Mouse (Mus musculus) intestine, postnatal 0 days (tissue): ENCODE results near the gene Rln1. TPM values are rescaled to one million over a fixed set of nuclear protein-coding genes. Genes with fewer than 3 reads are reported as not detected.

ENCODE experiments used
- ATAC-seq: fragments of 200-750 bp; cut with Nextera tagmentation; 2 replicates; pipeline ENCODE4 v1.8.0; 2017; ENCODE audit warnings: mild to moderate bottlenecking, moderate TSS enrichment, moderate library complexity
- H3K27ac ChIP-seq: fragments of 300-500 bp; sonication (generic); 2 replicates; pipeline ENCODE4 v1.5.1; 2014; ENCODE audit warnings: mild to moderate bottlenecking, low read depth, low read length, moderate library complexity
- H3K27me3 ChIP-seq: fragments of 300-500 bp; sonication (generic); replicated peaks from 2 replicates; pipeline ENCODE4 v1.6.1; 2014; ENCODE audit warnings: low read length, mixed read lengths; ENCODE audit not compliant: control insufficient read depth, insufficient read depth
- H3K36me3 ChIP-seq: fragments of 300-500 bp; sonication (generic); 2 replicates; pipeline ENCODE4 v1.6.1; 2014; ENCODE audit warnings: mild to moderate bottlenecking, moderate library complexity; ENCODE audit not compliant: control insufficient read depth, insufficient read depth
- H3K4me1 ChIP-seq: fragments of 300-500 bp; sonication (generic); replicated peaks from 2 replicates; pipeline ENCODE4 v1.6.1; 2014; ENCODE audit warnings: antibody characterized with exemption, low read length, mixed read lengths; ENCODE audit not compliant: control insufficient read depth, insufficient read depth
- H3K4me2 ChIP-seq: fragments of 300-500 bp; sonication (generic); replicated peaks from 2 replicates; pipeline ENCODE4 v1.6.1; 2014; ENCODE audit warnings: low read depth, mild to moderate bottlenecking, moderate library complexity
- H3K4me3 ChIP-seq: fragments of 300-500 bp; sonication (generic); 2 replicates; pipeline ENCODE4 v1.5.1; 2014; ENCODE audit warnings: low read depth, low read length
- H3K9ac ChIP-seq: fragments of 300-500 bp; sonication (generic); 2 replicates; pipeline ENCODE4 v1.6.1; 2014; ENCODE audit warnings: mild to moderate bottlenecking, low read depth, low read length
- H3K9me3 ChIP-seq: fragments of 300-500 bp; sonication (generic); 2 replicates; pipeline ENCODE4 v1.6.1; 2016; ENCODE audit warnings: mixed run types; ENCODE audit not compliant: control insufficient read depth
- CTCF ChIP-seq: sonication (generic); IDR thresholded peaks from 2 replicates; pipeline ENCODE4 v1.5.1; 2016; ENCODE audit warnings: low read depth, mild to moderate bottlenecking, control low read depth, antibody characterized with exemption, moderate library complexity
- WGBS: fragments of 180-500 bp; shearing (Covaris S2); extraction: QIAGEN DNeasy Blood & Tissue Kit; methylation state at CpG from one replicate; pipeline ENCODE4 v1.1.7; 2014; 5-methylcytosine and 5-hydroxymethylcytosine counted together
- polyA plus RNA-seq: library from polyadenylated mRNA; unstranded; fragments of >200 nt; fragmentation: Nextera tagmentation; extraction: Ambion mirVana; gene quantifications from 2 replicates; pipeline ENCODE4 v1.2.1, GENCODE M21; 2015

Rln1 gene
- polyA plus RNA-seq, 1 experiment from 2014 or later = not detected

DNA sequence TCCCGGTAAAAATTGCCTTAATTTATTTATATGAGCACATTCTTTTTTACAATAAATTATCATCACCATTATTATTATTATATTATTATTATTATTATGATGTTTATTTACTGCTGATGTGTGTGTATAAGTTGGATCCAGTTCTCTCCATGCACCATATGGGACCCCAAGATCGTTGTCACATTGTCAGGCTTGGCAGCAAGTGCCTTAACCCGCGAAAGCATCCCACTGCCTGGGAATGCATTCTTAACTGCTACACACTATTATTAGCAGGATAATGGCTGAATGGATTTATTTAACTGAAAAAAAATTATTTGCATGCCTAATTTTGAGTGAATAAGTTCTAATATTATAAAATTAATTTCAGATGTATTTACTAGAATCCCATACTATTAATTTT is 8.1 kb downstream of the Rln1 start:
- H3K9me3 ChIP-seq = no peaks in the 10 kb centered on the region
- no peak overlapping the region for H3K4me2 ChIP-seq
- WGBS = 89% methylated on average over 4 of the region's 4 CpGs
- H3K9ac ChIP-seq = no peak overlapping the region
- ATAC-seq = no peak
- no peaks in the 10 kb centered on the region for H3K36me3 ChIP-seq
- no peaks in the 10 kb centered on the region for H3K27me3 ChIP-seq
- no peak overlapping the region for H3K4me3 ChIP-seq
- no peak for TF ChIP-seq CTCF
- H3K27ac ChIP-seq = no peak overlapping the region
- H3K4me1 ChIP-seq = 0 out of 2 replicates have a peak, but pooled peaks cover 5% of the 10 kb centered on the region

GRCm38 (mm10) chr19:29325852-29326180 is 8.7 kb downstream of the Rln1 start:
- Histone ChIP-seq H3K4me3 (peak overlapping the region; percentile 38; the same call in 1 of the 2 replicates), H3K36me3 (no peaks in the 10 kb centered on the region), H3K4me1 (0 out of 2 replicates have a peak, but pooled peaks cover 5% of the 10 kb centered on the region), H3K4me2 (peak overlapping the region; percentile 69), H3K27ac (no peak overlapping the region), H3K9ac (no peak overlapping the region), H3K9me3 (no peaks in the 10 kb centered on the region), H3K27me3 (no peaks in the 10 kb centered on the region)
- WGBS = 41% methylated on average over 9 of the region's 9 CpGs
- no peak for TF ChIP-seq CTCF
- no peak for ATAC-seq

GRCm38 (mm10) chr19:29325053-29325851 is 9.2 kb downstream of the Rln1 start, which contains the start of gene Insl6:
TSS of gene Insl6 (minus strand) at chr19:29325356.
- Histone ChIP-seq H3K9ac (peak within 1 kb of the TSS; percentile 42), H3K27ac (peak within 1 kb of the TSS; percentile 64), H3K4me2 (peak within 1 kb of the TSS; percentile 69), H3K9me3 (no peaks in the 10 kb centered on the region), H3K4me3 (peak within 1 kb of the TSS; percentile 38), H3K27me3 (no peaks in the 10 kb centered on the region), H3K4me1 (0 out of 2 replicates have a peak, but pooled peaks cover 5% of the 10 kb centered on the region), H3K36me3 (no peaks in the 10 kb centered on the region)
- WGBS = 2% methylated on average over 31 of the region's 31 CpGs
- ATAC-seq = peak; percentile 97
- no peak for TF ChIP-seq CTCF

- WGBS = 56% methylated on average over 8 of the region's 8 CpGs
- Histone ChIP-seq H3K4me3 (no peak overlapping the region), H3K36me3 (no peaks in the 10 kb centered on the region)
Observed at GRCm38 (mm10) chr19:29323416-29324049, 10.9 kb downstream of the Rln1 start.

DNA sequence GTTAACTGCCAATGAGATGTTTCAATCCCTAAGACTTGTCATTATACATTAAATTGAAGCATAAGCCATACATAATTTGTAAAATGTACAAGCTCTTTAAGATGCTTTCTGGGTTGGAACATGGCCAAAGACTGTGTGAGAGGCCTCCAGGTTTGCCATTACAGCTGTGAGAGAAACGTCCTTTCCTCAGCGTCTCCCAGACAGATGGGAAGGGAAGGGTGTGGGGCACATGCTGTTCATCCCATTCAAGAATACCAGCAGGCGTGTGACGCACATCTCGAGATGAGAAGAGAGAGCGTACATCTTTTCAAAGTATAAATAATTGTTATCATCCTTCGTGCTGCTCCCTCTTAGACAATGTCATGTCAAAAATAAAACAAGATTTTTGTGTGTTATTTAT is 21.8 kb downstream of the Rln1 start:
- Histone ChIP-seq H3K27me3 (no peaks in the 10 kb centered on the region), H3K4me2 (no peak overlapping the region), H3K9me3 (no peaks in the 10 kb centered on the region), H3K4me3 (no peak overlapping the region), H3K36me3 (peaks cover 30% of the 10 kb centered on the region), H3K4me1 (no peaks in the 10 kb centered on the region), H3K9ac (no peak overlapping the region), H3K27ac (no peak overlapping the region)
- TF ChIP-seq CTCF = no peak
- no peak for ATAC-seq
- WGBS = 66% methylated on average over 7 of the region's 7 CpGs

More at GRCm38 (mm10) chr19:29323416-29324049, 10.9 kb downstream of the Rln1 start:
- no peak for TF ChIP-seq CTCF
- Histone ChIP-seq H3K27ac (no peak overlapping the region), H3K4me2 (peak overlapping the region; percentile 69), H3K27me3 (no peaks in the 10 kb centered on the region), H3K9ac (no peak overlapping the region), H3K9me3 (no peaks in the 10 kb centered on the region), H3K4me1 (0 out of 2 replicates have a peak, but pooled peaks cover 5% of the 10 kb centered on the region)
- no peak for ATAC-seq

DNA sequence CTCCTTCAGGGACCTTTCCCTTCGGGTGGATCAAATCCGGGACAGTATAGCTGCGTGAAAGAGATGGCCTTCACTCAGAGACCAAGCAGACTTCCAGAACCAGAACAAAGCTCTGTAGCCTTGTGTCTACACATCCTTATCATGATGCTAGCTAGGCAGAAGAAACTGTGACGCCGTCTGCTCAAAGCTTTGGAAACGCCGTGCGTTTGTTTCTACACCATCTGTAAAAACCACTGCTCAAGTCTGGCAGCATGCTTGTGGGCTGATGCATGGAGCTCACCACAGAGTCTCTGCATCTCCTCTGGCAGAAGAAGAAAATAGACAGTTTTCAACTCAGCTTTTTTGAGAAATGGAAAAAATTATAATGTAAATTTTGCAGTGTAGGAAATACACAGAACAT is 22.7 kb downstream of the Rln1 start:
- peaks cover 30% of the 10 kb centered on the region for H3K36me3 ChIP-seq
- H3K9me3 ChIP-seq = no peaks in the 10 kb centered on the region
- H3K4me2 ChIP-seq = no peak overlapping the region
- no peaks in the 10 kb centered on the region for H3K4me1 ChIP-seq
- ATAC-seq = no peak
- WGBS = 96% methylated on average over 8 of the region's 8 CpGs
- no peak overlapping the region; the same call in 1 of the 2 replicates for H3K27ac ChIP-seq
- no peak for TF ChIP-seq CTCF
- H3K9ac ChIP-seq = no peak overlapping the region
- no peak overlapping the region for H3K4me3 ChIP-seq
- H3K27me3 ChIP-seq = no peaks in the 10 kb centered on the region
